Mouse (Mus musculus) T-helper 1 cell (primary cell): ENCODE measurements at regions not wholly inside any gene's neighbourhood (a gene's known extent, or its start where the extent isn't known, plus 50 kb on each side); places are given as distances from the start of the nearest gene placed in this dataset.

Experiments used
- in situ Hi-C: fragments of 300-600 bp; cut with MboI, MseI; formaldehyde crosslinking; loops from one replicate; pipeline ENCODE4 v1.15.1; 2025; ENCODE audit warnings: high pct_unique_total_duplicates

DNA sequence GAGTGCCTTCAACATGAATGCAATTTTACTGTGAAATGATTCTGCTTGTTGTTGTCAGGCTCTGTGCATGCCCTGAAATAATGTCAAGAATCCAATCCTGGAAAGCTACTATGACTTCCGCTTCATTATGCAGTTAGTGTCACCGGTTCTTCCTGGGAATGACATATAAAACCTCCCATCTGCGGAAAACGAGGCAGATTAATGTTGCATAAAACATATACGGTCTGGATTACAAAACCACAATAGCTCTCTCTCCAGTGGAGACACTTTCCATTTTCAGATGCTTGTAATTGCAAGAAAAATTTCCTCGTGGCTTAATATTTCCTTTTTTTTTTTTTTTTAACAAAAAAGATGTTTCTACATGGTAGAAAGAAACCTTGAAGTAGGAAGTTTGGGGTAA lies 198.2 kb upstream of the Chl1 start:
- in situ Hi-C loops: loop anchor here (10.0 kb wide), 1 partner anchor 193 kb away; no protein-coding TSS in a partner anchor

DNA sequence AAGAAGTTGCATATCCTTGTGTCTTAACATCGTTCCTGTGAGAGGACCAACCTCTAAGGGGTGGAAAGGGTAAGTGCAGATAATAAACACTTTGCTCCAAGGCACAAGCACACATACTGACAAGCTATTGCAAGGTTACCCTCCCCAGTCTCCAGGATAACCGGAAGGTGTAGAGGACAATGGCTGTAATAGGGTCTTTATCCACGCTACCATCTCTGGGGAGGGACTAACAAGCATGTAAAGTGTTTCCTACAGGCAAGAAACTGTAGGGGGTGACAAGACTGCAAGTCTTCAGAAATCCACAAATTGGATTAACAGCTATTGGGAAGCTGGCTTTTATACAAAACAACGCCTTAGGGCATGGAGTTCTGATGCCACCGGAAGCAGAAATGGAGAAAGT lies 197.5 kb upstream of the Chl1 start:
- in situ Hi-C loops: loop anchor here (10.0 kb wide), 1 partner anchor 192 kb away; no protein-coding TSS in a partner anchor

DNA sequence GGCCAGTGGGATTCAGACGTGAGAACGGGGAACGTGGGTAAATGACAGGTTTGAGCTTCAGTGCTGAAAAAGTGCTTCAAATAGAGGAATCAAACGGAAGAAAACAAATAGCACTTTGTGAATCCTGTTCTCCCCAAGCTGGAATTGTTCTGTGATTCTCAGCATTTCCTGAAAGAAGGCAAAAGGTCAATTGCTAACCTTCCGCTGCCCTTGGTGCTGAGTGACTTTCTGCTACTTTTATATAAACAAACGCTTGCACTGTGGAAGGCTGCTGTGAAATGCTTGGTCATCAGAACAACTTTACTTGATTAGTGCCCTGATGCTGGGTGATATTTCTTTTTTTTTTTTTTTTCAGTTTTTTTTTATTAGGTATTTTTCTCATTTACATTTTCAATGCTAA lies 192.3 kb upstream of the Chl1 start:
- in situ Hi-C loops: loop anchor here (10.0 kb wide), 1 partner anchor 187 kb away; no protein-coding TSS in a partner anchor

DNA sequence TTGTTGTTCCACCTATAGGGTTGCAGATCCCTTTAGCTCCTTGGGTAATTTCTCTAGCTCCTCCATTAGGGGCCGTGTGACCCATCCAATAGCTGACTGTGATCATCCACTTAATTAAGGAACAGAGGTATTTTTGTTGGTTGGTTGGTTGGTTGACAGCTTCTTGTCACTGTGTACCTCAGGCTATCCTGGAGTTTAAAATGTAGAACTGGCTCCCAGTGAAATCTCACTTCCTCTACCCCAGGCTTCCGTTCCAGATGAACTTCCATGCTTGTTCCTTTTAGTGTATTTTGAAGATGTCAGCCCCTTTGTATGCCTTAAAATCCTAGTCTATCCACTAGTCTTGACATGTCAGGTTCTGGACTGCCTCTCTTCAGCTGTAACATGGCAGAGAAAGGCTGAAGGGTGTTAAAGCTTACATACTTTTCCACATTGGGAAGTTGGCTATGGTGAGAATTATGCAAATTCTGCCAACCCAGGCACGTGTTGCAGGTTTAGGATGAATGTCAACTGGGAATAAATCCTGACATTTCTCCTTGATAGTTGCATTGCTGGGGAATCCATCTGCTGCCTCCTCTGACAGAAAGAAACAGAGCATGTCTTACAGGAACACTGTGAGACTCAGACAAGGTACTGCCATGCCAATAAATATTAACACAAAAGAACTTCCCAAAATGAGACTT lies 191.6 kb upstream of the Chl1 start:
- in situ Hi-C loops: loop anchor here (10.0 kb wide), 1 partner anchor 186 kb away; no protein-coding TSS in a partner anchor

DNA sequence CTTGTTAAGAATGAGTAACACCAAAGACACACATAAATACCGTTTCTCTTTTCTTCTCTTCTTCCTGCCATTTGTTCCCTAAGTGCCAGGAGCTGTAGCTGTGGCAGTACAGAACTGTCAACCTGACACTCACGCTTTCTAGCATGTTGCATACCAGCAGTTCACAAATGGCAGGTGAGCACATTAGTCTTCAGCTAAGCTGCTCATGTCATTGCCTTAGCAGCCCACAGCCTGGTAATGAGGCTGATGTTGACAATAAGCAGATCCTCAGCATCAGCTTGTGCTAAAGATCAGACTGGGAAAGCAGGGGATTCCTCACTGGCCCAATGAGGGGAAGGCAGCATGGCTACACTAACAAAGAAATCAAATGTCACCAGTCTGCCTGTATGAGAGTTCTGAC lies 190.4 kb upstream of the Chl1 start:
- in situ Hi-C loops: loop anchor here (10.0 kb wide), 1 partner anchor 185 kb away; no protein-coding TSS in a partner anchor

DNA sequence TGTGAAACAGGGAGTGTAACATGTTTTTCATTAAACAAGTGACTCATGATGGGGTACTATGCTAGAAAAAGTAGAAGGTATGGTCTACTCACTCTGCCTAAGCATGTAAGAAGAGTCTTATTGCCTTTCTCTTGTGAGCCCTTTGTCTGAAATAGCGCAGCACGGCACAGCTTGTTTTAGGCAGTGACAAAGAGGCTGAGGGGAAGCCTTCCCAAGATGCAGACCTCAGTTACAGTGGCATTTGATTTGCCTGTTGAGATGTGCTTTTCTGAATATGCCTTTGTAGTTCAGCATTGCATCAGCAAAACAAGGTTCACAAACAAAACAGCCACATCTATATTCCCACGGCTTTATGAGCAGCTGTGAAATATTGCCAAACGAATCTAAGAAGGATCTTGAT lies 189.8 kb upstream of the Chl1 start:
- in situ Hi-C loops: no loop called here

DNA sequence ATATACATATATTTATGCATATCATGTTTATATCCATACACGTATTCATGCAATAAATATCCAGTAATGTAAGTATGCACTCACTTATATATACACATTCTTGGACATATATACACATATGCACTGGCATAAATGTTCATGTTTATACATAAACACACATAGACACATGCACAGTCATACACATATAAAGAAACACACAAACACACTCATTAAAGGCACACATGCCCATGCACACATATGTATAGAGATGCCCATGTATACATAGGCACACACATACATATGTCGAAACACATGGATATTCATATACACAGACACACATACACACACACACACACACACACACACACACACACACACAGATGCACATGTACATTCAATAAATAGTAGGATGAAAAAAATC lies 189.3 kb upstream of the Chl1 start:
- in situ Hi-C loops: no loop called here

DNA sequence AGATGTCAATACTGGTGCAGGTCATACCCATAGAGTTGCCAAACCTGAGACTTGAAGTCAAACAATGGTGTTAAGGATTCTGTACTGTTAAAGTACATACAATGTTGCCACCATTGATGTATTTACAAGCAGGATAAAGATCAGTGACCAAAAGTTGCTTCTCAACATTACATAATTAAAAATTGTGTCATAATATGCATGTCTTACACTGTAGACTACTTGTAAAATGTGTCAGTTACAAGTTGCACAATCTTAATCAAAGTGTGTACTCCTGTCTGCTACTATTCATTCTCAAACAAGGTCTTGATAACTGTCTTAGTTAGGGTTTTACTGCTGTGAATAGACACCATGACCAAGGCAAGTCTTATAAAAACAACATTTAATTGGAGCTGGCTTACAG lies 187.9 kb upstream of the Chl1 start:
- in situ Hi-C loops: no loop called here

DNA sequence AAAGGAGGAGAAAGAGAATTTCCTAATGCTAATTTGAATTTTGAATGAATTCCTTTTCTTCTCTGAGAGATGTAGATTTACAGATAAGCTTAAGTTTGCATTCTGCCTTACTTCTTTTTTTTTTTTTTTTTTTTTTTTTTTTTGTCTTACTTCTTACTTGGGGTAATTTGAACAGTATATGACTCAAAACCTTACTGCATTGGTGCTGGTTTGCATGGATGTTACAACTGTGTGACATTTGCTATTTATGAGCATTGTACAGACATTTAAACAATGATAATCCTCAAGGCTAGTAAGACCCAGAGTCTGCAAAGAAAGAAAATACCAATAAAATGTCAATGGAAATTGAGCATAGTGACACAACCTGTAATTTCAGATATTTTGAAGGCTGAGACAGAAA lies 174.7 kb upstream of the Chl1 start:
- in situ Hi-C loops: no loop called here

DNA sequence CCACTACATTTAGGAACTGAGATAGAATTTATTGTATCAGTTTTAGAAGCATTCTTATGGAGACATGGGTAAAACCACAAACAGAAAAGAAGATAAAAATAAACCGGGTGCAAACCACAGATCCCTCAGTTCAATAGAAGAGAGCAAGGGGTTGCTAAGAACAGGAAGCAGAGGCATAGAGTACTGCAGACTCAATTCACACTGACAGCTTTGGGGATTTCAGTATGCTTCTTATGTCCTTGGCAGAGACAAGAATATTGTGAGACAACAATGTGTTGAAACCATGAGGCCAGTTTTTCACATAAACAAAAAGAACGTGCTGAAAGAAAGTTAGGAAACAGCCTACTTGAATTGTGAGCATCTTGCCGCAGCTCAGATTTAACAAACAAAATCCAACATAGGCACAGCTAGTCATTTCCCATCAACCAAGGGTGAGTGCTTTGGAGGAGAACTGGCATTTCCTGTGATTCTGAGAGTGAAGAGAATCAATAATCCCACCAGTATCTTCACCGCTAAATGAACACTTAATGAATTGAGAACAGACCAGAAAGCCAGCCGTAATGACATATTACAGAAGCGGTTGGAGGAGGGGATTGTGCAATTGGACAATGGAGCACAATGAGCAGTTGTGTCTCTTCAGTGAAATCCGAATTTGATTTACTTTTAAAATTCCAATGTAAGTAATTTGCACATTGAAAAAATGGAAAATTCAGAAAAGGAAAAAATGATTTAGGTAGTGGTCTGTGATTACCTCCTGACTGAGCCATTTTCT lies 170.2 kb upstream of the Chl1 start:
- in situ Hi-C loops: no loop called here

DNA sequence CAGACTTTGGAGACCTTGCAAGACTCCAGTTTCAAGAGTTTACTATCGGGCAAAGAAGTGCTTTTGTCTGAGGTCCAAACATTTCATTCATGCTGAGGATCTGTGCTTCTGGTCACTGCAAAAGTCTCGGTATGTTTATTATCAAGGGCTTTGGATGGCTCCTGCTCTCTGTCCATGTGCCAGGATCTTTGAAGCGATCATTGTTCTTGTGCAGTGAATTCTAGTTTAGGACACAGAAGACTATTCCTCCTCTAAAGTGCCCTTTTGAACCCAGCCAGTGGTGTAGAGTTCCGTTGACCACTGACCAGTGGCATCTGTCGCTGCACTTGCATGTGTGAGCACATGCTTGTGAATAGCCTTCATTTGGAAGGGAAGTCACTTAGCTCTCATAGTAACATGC lies 166.9 kb upstream of the Chl1 start:
- in situ Hi-C loops: no loop called here

DNA sequence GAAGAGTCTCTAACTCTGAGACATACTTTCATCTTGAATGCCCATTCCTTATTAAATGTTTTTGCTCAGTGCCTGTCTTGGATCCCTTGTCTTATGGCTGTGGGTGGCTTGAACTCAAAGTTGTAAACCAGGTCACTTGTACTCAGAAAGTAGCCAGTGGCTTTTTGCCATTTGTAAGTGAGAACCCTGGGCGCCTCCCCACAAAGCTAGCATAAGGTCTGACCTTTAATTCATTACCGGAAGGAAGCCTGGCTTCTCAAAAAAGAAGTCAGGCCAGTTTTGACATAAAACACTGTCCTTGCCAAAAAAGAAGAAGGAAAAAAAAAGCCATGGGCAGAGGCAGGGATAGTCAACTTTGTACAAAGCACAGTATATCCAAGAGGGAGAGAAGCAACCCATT lies 166.0 kb upstream of the Chl1 start:
- in situ Hi-C loops: no loop called here

DNA sequence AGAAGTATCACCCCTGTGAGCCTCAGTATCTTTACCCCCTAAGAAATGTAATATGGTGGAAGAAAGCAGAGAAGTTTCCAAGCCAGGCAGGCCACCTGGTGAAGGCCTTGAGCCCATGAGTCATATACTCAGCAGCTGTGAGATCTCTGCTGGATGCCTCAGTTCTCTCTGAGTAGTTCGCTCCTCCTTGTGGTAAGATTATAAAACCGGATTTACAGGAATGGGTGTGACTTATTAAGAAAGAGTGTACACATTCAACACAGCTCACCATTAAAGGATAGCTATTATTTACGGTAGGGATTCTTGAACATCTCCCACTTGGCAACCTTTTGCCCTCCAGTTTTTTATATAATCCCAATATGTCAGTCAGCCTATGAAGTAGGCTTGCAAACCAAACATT lies 165.2 kb upstream of the Chl1 start:
- in situ Hi-C loops: no loop called here

DNA sequence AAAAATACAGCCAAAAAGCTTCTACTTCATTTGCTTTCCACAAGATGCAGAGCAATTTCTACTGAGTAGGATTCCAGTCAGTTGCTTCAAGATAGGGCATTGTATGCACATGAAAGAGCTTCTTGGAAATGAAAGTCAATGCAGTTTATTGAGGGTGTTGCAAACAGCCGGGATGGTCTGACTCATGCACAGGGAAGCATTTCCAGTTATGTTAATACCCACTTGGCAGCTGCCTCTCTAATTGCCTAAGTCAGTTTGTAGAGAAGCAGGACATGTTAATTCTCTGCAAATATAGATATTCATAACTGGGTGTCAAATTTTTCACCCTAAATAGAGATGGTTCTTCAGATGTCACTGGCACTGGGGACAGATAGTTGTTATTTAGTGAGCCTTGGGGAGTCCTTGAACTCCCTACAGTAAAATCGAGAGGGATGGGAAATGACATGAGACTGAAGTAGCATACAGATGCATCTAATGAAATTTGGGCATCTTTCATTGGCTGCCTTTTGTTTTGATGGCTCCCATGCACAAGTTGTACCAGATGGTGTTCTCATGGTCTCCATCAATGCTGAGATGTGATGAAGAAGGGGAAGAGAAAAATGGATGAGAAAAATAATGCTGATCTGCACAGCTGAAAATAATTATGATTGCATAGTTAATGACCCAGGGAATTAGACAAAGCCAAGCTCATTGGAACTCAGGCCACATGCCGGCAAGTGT lies 157.8 kb upstream of the Chl1 start:
- in situ Hi-C loops: no loop called here

DNA sequence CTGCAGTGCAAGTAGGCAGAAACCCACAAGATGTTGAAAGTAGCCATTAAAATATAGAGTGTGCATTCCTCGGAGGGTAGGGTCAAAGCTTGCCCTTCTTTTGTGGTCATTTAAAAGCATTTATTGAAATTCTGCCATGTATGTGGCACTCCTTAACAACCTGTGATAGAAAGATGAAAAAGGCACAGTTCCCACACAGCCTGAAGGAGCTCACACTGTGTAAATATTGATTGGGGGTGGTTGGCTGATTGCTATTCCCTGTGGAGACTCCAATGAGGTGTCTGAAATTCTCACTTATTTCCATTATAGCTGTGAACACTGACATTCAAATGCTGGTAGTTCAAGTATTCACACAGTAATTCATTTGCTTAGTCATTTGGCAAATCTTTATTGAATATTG lies 157.0 kb upstream of the Chl1 start:
- in situ Hi-C loops: no loop called here

DNA sequence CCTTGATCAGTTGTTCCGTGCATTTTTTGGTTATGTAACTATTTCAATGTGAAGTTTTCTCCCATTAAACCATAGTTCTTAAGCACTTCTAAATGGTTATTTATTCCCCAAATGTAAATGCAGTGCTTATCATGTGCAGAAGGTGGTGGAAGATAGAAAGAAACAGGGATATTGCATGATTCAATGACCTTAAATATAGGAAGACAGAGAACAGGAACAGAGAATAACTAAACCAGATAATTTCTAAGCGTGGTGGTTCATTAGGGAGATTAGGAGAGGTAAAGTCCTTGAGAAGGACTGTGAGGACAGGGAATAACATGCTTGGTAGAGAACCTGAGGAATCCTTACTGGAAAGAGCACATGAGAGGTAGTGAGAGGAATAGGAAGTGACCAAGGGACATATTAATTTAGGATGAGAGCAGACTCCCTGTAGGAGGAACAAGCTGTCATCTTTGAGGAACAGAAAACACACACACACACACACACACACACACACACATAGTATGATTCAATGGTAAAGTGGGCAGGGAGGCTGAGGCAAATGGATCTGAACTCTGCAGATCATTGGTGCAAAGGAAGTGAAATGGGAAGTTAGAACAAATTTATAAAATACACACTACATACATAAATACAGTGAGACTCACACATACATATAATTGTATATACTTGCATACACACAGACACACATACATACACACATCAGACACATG lies 143.4 kb upstream of the Chl1 start:
- in situ Hi-C loops: no loop called here

DNA sequence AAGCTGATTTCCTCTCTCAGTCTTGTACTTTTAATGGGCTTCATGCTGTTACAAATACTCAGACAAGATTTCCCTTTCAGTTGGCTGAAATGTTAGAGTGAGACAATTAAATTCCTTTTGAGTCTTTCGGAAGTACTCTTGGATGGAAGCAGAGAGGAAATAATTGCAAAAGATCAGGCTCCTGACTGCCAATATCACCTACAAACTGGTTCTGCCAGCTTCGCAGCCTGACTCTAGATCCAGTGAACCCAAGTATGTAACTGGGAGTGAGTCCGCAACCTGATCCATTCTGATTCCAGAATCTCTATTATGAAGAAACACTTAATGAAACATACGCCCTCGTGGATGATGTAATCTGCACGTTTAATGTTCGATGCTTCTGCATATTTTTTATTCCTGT lies 135.4 kb upstream of the Chl1 start:
- in situ Hi-C loops: no loop called here

DNA sequence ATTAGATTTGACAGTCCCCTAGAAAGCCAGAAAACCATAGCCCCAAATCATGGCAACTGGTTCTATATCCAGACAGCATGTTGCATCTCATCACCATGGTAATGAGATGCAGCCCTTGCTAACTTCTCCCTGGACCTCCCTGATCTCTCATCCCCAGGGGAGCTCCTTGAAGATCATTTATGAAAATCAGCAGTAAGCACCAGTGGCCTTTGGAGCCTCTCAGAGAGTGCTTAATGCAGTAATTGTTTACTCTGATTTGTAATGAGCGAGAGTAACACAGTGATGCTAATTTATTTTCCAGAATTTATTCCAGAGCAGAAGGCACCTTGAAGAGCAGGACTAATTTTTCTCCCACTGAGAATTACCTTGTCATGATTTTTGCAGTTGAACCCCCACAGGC lies 133.1 kb upstream of the Chl1 start:
- in situ Hi-C loops: no loop called here

DNA sequence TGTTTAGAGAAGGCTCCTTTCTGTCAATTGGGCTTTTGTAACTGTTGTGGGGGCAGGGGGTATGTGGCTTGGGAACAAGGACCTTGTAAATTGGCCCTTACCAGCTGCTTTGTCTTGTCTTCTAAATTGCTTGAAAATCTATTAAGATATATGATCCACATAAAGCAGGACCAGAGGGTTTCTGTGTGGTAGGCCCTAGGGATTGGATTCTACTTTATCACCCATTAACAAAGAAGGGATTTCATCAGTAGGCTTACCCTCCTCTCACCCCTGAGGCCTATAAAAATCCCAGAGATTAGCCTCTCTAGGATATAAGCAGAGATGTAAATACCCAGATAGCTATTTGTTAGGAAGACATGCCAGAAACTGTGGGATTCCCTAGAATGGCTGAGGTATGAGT lies 132.3 kb upstream of the Chl1 start:
- in situ Hi-C loops: no loop called here

DNA sequence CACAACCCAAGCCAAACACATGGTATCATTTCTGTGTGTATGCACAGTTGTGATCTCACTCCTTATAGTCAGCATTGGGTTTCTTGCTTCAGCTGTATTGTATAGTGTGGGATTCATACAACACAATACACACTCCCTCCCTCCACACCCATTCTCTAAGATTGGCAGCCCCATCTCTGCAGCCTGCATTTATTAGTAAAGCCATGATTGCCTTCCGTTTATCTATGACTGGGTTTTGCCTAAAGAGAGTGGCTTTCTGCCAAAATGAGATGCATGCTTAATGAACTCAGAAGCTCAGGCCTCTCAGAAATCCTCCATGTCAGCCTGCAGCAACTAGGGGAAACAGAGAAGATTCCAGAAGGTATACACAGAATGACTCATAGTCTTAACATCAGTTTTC lies 129.4 kb upstream of the Chl1 start:
- in situ Hi-C loops: no loop called here

DNA sequence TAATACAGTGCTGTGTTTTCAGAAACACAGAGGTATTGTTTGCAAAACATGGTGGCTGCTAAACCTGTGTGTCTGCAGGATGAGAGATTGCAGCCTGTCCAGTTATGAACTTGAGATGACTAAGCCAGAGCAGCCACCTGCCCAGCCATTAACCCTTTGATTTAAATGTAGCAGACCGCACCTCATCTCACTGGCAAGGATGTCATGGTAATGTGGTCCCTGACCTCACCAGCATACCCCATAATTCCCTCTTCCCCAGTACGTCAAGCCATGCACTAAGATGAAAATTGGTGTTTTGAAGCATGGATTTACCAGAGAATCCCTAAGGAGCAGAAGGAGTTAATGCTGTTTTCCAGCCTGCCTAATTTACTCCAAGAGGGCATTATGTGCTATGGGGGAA lies 128.5 kb upstream of the Chl1 start:
- in situ Hi-C loops: no loop called here

DNA sequence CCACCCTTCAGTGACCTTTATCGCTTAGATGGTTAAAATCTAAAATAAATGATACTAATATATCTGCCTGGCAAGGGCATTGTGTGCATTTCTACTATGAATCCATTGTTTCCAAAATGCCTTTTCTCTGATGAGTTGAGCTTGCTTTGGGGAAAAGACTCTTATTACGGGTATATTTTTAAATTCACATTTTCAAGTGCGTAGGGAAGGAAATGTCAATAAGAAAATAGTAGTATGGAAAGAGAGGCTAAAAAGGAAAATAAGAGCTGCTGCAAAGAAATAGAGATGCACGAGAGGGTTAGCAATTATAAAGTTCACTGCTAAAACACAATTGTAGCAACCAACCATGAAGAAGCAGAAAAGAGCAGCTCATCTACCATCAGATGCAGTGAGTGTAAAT lies 123.8 kb upstream of the Chl1 start:
- in situ Hi-C loops: no loop called here
